Mouse (Mus musculus): ENCODE data around the gene Cpsf2.

- TF ChIP-seq CTCF (IDR thresholded peaks at IDR 0.05) (no peak), POLR2A (IDR thresholded peaks at IDR 0.05; ENCODE audit: insufficient read depth, low read depth, low read length) (no peak)
These were observed 2.8 kb downstream of the Cpsf2 start for GRCm38 (mm10) chr12:101978588-101978987.

Data from heart, adult 2 months (tissue).